Mouse (Mus musculus) lung, embryonic 14.5 days (tissue): ENCODE measurements around the gene Wnk2. TPM values are rescaled to one million over a fixed set of nuclear protein-coding genes. Genes with fewer than 3 reads are reported as not detected.

Source experiments
- ATAC-seq: fragments of 200-750 bp; cut with Nextera tagmentation; 2 replicates; pipeline ENCODE4 v1.8.0; 2017; ENCODE audit warnings: mild to moderate bottlenecking, moderate TSS enrichment, moderate library complexity; ENCODE audit not compliant: insufficient read depth
- DNase-seq: peaks from one replicate; pipeline ENCODE4 v3.0.0-alpha.2; 2015
- H3K27ac ChIP-seq: fragments of 300-500 bp; sonication (generic); 2 replicates; pipeline ENCODE4 v1.5.1; 2014; ENCODE audit warnings: low read depth, mild to moderate bottlenecking, moderate library complexity
- H3K27me3 ChIP-seq: fragments of 300-500 bp; sonication (generic); 2 replicates; pipeline ENCODE4 v1.6.1; 2014; ENCODE audit warnings: low read length, control low read depth; ENCODE audit not compliant: insufficient read depth
- H3K36me3 ChIP-seq: fragments of 300-500 bp; sonication (generic); 2 replicates; pipeline ENCODE4 v1.6.1; 2014; ENCODE audit warnings: control low read depth; ENCODE audit not compliant: insufficient read depth
- H3K4me1 ChIP-seq: fragments of 300-500 bp; sonication (generic); 2 replicates; pipeline ENCODE4 v1.6.1; 2014; ENCODE audit warnings: antibody characterized with exemption, control low read depth; ENCODE audit not compliant: insufficient read depth
- H3K4me2 ChIP-seq: fragments of 300-500 bp; sonication (generic); 2 replicates; pipeline ENCODE4 v1.6.1; 2014; ENCODE audit warnings: mild to moderate bottlenecking
- H3K4me3 ChIP-seq: fragments of 300-500 bp; sonication (generic); 2 replicates; pipeline ENCODE4 v1.5.1; 2014; ENCODE audit warnings: low read depth, low read length
- H3K9ac ChIP-seq: fragments of 300-500 bp; sonication (generic); 2 replicates; pipeline ENCODE4 v1.6.1; 2014
- H3K9me3 ChIP-seq: fragments of 300-500 bp; sonication (generic); 2 replicates; pipeline ENCODE4 v1.6.1; 2016; ENCODE audit warnings: low read depth, low read length, control low read depth
- CTCF ChIP-seq: IDR thresholded peaks from 2 replicates; pipeline ENCODE4 v1.5.1; 2016; ENCODE audit warnings: antibody characterized with exemption, low read depth
- WGBS: fragments of 180-500 bp; shearing (Covaris S2); extraction: QIAGEN DNeasy Blood & Tissue Kit; methylation state at CpG from one replicate; pipeline ENCODE4 v1.1.7; 2014; 5-methylcytosine and 5-hydroxymethylcytosine counted together
- polyA plus RNA-seq: library from polyadenylated mRNA; unstranded; fragments of >200 nt; fragmentation: Nextera tagmentation; extraction: Ambion mirVana; gene quantifications from 2 replicates; pipeline ENCODE4 v1.2.1, GENCODE M21; 2014

The Wnk2 gene
- polyA plus RNA-seq, 1 experiment from 2014 or later = 1.8 TPM

DNA sequence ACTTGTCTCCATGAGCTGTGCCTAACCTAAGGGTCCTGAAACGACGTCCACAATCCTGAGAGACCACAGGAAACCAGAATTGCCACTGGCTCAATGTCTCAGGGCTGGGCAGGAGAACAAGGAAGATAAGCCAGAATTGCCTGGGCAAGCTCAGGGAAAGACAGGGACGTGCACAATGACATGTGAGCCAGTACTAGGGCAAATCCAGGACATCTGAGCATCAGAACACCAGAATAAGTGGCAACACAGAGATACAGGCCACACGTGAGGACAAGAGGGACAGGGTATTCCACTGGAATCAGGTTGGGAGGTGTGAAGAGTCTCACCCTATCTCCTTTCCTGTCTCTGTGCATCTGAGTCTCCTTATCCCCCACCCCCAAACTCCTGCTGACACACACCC lies 61.4 kb downstream of the Wnk2 start:
- Histone ChIP-seq H3K27ac (no peak overlapping the region), H3K4me2 (no peak overlapping the region), H3K36me3 (no peaks in the 10 kb centered on the region), H3K4me3 (no peak overlapping the region), H3K27me3 (no peaks in the 10 kb centered on the region), H3K9ac (no peak overlapping the region), H3K9me3 (no peaks in the 10 kb centered on the region), H3K4me1 (no peaks in the 10 kb centered on the region)
- ATAC-seq (no peak), DNase-seq (no peak)
- no peak for TF ChIP-seq CTCF
- WGBS = 65% methylated on average over 4 of the region's 4 CpGs

GRCm38 (mm10) chr13:49085211-49085610 lies 62.6 kb downstream of the Wnk2 start:
- H3K4me2 ChIP-seq = no peak overlapping the region
- H3K9me3 ChIP-seq = no peaks in the 10 kb centered on the region
- TF ChIP-seq CTCF = no peak
- no peak overlapping the region for H3K27ac ChIP-seq
- no peaks in the 10 kb centered on the region for H3K4me1 ChIP-seq
- H3K4me3 ChIP-seq = no peak overlapping the region
- no peak for DNase-seq
- 87% methylated on average over 9 of the region's 9 CpGs for WGBS
- H3K27me3 ChIP-seq = no peaks in the 10 kb centered on the region
- no peak overlapping the region for H3K9ac ChIP-seq
- H3K36me3 ChIP-seq = no peaks in the 10 kb centered on the region
- no peak for ATAC-seq

DNA sequence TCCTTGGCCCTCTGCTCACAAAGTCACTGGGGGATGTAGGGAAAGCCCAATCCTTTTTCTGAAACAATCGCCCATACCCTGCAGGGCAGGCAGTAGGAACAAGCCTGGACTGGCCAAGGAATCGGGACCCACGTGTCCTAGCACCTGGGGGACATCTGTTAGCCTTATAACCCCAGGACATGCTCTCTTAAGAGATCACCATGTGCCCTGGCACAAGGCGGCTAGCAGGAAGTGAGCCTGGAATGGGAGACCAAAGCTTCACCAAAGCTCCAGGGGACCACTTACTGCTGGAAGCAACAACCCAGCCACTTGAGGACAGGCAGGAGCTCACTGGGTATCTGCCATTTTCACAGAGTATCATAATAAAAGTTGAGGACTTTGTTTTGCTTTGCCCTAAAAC lies 63.0 kb downstream of the Wnk2 start:
- H3K9ac ChIP-seq = no peak overlapping the region
- H3K27ac ChIP-seq = no peak overlapping the region
- no peaks in the 10 kb centered on the region for H3K4me1 ChIP-seq
- no peaks in the 10 kb centered on the region for H3K27me3 ChIP-seq
- no peak overlapping the region for H3K4me3 ChIP-seq
- WGBS = 81% methylated on average over 4 of the region's 4 CpGs
- H3K9me3 ChIP-seq = no peaks in the 10 kb centered on the region
- no peaks in the 10 kb centered on the region for H3K36me3 ChIP-seq
- TF ChIP-seq CTCF = no peak
- DNase-seq (no peak), ATAC-seq (no peak)
- H3K4me2 ChIP-seq = no peak overlapping the region

DNA sequence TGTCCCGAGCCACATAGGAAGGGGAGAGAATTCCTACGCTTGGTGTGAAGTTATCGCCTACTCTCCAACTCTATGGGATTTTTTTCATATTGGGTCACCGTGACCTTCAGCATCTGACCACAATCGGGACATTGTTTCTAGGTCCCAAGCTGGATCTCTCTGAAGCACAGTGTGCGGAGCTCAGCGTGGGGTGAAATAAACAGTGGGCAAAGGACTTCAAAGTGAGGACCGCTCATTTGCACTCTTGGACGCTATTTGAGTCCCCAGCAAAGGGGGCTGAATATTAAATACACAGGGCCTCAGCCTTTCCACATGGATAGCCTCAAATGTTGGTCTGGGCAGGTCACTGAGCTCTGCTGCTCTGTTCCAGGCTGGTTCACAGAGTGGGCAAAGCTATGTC lies 63.9 kb downstream of the Wnk2 start:
- no peaks in the 10 kb centered on the region for H3K4me1 ChIP-seq
- no peaks in the 10 kb centered on the region for H3K9me3 ChIP-seq
- no peaks in the 10 kb centered on the region for H3K27me3 ChIP-seq
- H3K4me3 ChIP-seq = no peak overlapping the region
- DNase-seq = no peak
- no peak for ATAC-seq
- no peak overlapping the region for H3K4me2 ChIP-seq
- no peaks in the 10 kb centered on the region for H3K36me3 ChIP-seq
- no peak overlapping the region for H3K27ac ChIP-seq
- H3K9ac ChIP-seq = no peak overlapping the region
- no peak for TF ChIP-seq CTCF
- 64% methylated on average over 9 of the region's 9 CpGs for WGBS

GRCm38 (mm10) chr13:49082151-49082879 lies 65.5 kb downstream of the Wnk2 start:
- Histone ChIP-seq H3K27me3 (no peaks in the 10 kb centered on the region), H3K4me2 (no peak overlapping the region), H3K4me1 (no peaks in the 10 kb centered on the region), H3K9me3 (no peaks in the 10 kb centered on the region), H3K36me3 (no peaks in the 10 kb centered on the region), H3K4me3 (no peak overlapping the region), H3K9ac (no peak overlapping the region), H3K27ac (no peak overlapping the region)
- no peak for ATAC-seq
- DNase-seq = no peak
- TF ChIP-seq CTCF = no peak
- WGBS = 83% methylated on average over 14 of the region's 14 CpGs

DNA sequence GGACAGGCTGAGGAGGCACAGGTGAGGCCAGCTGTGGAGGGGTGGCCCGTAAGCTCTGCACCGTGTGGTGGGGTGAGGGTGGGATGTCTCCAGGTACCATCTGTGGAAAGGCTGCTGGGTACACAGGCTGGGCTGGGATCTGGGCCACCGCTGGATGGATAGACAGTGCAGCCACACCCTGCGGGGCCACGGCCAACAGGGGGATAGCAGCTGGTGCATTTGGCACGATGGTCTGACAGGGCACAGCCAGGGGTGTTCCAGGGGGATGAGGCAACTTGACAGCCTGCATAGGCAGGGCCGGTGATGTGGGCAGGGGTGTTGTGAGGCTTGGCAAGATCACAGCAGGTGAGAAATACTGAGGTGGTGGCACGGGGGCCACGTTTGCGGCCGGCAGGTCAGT lies 71.6 kb downstream of the Wnk2 start:
- no peak overlapping the region for H3K4me3 ChIP-seq
- H3K4me1 ChIP-seq = no peaks in the 10 kb centered on the region
- DNase-seq (no peak), ATAC-seq (no peak)
- H3K9ac ChIP-seq = no peak overlapping the region
- no peak overlapping the region for H3K27ac ChIP-seq
- no peak for TF ChIP-seq CTCF
- WGBS = 82% methylated on average over 11 of the region's 11 CpGs
- no peak overlapping the region for H3K4me2 ChIP-seq
- H3K27me3 ChIP-seq = no peaks in the 10 kb centered on the region
- H3K9me3 ChIP-seq = no peaks in the 10 kb centered on the region
- no peaks in the 10 kb centered on the region for H3K36me3 ChIP-seq

GRCm38 (mm10) chr13:49075377-49075776 lies 72.4 kb downstream of the Wnk2 start:
- WGBS = 78% methylated on average over 3 of the region's 3 CpGs
- Histone ChIP-seq H3K9me3 (no peaks in the 10 kb centered on the region), H3K27ac (no peak overlapping the region), H3K4me1 (no peaks in the 10 kb centered on the region), H3K36me3 (no peaks in the 10 kb centered on the region), H3K4me3 (no peak overlapping the region), H3K4me2 (no peak overlapping the region), H3K9ac (no peak overlapping the region), H3K27me3 (no peaks in the 10 kb centered on the region)
- no peak for ATAC-seq
- no peak for TF ChIP-seq CTCF
- DNase-seq = no peak
